Mouse (Mus musculus) cerebellum, adult 2 months (tissue): ENCODE results near the gene Sec22b.

ENCODE experiments used
- CTCF ChIP-seq: fragments of 200-500 bp; IDR thresholded peaks from 2 replicates; pipeline ENCODE4 v1.5.1; 2011; ENCODE audit warnings: low read depth, mild to moderate bottlenecking, control low read depth, low read length, moderate library complexity, borderline replicate concordance; ENCODE audit not compliant: insufficient read depth
- POLR2A ChIP-seq: fragments of 200-500 bp; IDR thresholded peaks from 2 replicates; pipeline ENCODE4 v1.6.1; 2011; ENCODE audit warnings: low read length, control low read depth, borderline replicate concordance; ENCODE audit not compliant: insufficient read depth

DNA sequence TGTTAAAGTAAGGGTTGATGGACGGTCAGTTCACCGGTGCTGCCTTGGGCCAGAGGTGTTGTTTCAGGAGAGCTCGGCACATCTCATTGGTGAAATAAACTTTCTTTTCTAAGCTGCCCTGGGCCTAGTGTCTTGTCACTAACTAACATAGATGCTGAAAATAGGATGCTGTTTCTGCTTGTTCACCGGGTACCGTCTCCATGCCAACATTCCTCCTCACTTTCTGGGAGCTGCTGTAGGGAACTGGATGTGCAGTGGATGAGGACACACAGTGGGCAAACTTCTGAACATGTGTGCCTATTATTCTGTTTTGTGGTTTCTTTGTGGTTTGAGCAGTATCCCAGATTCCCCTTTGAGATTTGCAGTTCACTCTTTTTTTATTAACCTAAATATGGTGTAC, 19.4 kb upstream of the Sec22b start:
- TF ChIP-seq POLR2A, result no peak
- no peak for TF ChIP-seq CTCF
